Mouse (Mus musculus): ENCODE results near the gene Parp8.

DNA sequence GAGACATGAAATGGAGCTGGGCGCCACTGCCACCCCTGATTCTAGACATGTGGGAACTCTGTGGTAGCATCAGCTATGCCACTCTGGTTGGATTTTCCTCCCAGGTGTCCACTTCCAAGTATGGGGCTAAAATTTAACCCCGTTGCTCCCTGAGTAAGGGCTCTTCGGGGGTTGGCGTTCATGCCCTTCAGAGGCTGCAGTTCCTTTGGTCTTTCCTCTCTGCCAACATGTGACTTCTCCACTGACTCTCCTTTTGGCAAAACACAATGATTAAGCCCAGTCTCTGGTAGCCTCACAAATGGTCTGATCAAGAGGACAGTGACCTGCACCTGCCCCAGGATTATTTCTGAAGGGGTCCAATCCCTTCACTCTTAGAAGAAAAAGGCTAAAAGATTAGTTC is 56.4 kb downstream of the Parp8 start:
- TF ChIP-seq CTCF (IDR thresholded peaks at IDR 0.05; ENCODE audit: borderline replicate concordance, insufficient read depth, low read length): no peak
- TF ChIP-seq POLR2A (IDR thresholded peaks at IDR 0.05; ENCODE audit: low read depth, low read length): no peak

All from embryonic fibroblast, embryonic 13.5 days (primary cell).